Mouse (Mus musculus) bone marrow, adult 2 months (tissue): ENCODE data around the gene Vmn2r85.
"Not testable (repeated sequence)": the region's sequence is repeated elsewhere in the genome, so short reads cannot be mapped to it uniquely, and the experiment has no call there.

Source experiments
- CTCF ChIP-seq: fragments of 200-500 bp; IDR thresholded peaks from 2 replicates; pipeline ENCODE4 v1.5.1; 2011; ENCODE audit warnings: low read length, control low read depth; ENCODE audit not compliant: control insufficient read depth, insufficient read depth
- POLR2A ChIP-seq: fragments of 200-500 bp; IDR thresholded peaks from 2 replicates; pipeline ENCODE4 v1.6.1; 2011; ENCODE audit warnings: low read depth, mild to moderate bottlenecking, control low read depth, low read length, borderline replicate concordance; ENCODE audit not compliant: control insufficient read depth

DNA sequence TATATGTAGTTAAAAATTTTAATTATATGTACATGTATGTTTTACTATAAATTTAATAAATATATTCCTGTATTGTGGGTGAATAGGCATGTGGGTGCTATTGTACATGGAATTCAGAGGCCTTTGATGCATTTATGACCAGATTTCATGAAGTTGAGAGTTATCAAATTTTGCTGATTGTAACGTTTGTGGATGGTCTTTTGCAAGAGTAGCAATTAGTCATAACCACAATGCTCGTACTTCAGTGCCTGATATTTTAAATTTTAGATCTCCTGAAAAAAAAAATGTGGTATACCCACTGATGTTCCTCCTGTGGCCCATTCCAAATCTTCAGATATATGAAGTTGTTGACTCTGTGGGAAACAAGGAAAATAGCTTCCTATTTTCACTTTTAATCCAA is 7.1 kb downstream of the Vmn2r85 start:
- not testable (repeated sequence) for TF ChIP-seq POLR2A, CTCF
